Mouse (Mus musculus): ENCODE results near the gene Frs2. TPM values are rescaled to one million over a fixed set of nuclear protein-coding genes. Genes with fewer than 3 reads are reported as not detected.
A peak's percentile ranks its signal among the peaks of the same experiment; 100 is the strongest.

The Frs2 gene
- polyA plus RNA-seq, 1 experiment, result 13.2 TPM

DNA sequence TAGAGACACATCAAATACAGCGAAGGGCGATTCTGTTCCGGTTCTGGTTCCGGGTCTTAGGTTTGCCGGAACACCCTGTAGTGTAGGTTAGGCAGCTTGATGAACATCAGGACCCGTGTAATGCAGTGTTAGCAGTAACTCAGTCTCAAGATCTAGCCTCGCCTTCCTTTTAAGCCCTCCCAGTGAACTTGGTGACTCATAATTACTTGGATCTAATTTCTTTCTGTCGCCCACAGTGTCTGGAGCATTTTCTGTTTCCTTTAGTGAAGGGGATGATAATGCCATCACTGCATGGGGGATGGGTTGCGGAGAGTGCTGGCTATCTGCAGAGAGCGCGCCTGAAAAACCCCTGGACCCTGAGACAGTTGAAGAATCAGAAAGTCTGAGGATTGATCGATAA lies 26.3 kb upstream of the Frs2 start:
- Histone ChIP-seq H3K4me1 (ENCODE audit: control insufficient read depth, insufficient read depth, low read length) (no peaks in the 10 kb centered on the region), H3K27me3 (replicated peaks; ENCODE audit: control insufficient read depth, insufficient read depth, low read length) (no peaks in the 10 kb centered on the region), H3K4me3 (ENCODE audit: insufficient read depth, low read depth, low read length) (no peak overlapping the region), H3K27ac (ENCODE audit: insufficient read depth, low read depth, low read length) (no peak overlapping the region), H3K36me3 (ENCODE audit: control insufficient read depth, insufficient read depth, low read length) (no peaks in the 10 kb centered on the region)
- TF ChIP-seq CTCF (conservative IDR thresholded peaks at IDR 0.05; ENCODE audit: insufficient read depth, insufficient read length, low read depth, low read length), result no peak
- no peak for TF ChIP-seq POLR2A (IDR thresholded peaks at IDR 0.05; ENCODE audit: low read depth, low read length)
- DNase-seq, result no peak
- 77% methylated on average over 12 of the region's 12 CpGs for WGBS

DNA sequence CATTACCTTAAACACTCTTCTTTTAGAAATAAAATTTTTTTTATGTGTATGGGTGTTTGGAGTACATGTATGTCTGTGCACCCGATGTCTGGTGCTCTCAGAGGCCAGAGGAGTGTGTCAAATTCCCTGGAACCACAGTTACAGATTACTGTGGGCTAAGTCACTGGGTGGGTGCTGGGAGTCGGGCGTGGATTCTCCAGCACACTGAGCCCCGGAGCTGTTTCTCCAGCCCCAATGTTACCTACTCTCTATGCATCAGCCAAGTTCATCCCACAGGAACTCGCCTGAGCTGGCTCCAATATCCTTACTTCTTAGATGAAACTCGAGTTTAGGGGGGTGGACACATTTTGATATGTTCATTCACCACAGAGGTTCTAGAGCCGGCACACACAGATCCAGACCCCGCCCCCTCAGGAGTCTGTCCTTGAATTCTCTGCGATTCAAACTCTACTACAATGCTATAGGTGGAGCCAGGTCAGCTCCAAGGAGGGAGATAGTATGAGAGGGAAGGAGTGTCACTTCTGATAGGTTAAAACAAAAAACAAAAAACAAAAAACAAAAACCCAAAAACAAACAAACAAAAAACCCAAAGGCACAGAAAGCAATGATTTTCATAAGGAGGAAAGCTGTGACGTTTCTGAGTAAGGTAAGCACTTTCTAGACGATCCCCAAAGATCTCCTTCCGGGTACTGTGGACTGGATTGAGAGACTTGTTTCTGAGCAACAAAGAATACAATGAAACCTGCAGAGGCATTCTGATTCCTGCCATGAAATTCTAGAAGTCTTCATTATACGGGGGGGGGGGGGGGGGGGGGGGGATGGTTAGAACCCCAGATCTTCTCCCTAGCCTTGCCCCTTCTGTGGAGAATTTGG lies 25.5 kb upstream of the Frs2 start:
- Histone ChIP-seq H3K36me3 (ENCODE audit: control insufficient read depth, insufficient read depth, low read length) (no peaks in the 10 kb centered on the region), H3K27ac (ENCODE audit: insufficient read depth, low read depth, low read length) (no peak overlapping the region), H3K4me1 (ENCODE audit: control insufficient read depth, insufficient read depth, low read length) (no peaks in the 10 kb centered on the region), H3K4me3 (ENCODE audit: insufficient read depth, low read depth, low read length) (no peak overlapping the region), H3K27me3 (replicated peaks; ENCODE audit: control insufficient read depth, insufficient read depth, low read length) (no peaks in the 10 kb centered on the region)
- TF ChIP-seq POLR2A (IDR thresholded peaks at IDR 0.05; ENCODE audit: low read depth, low read length) (no peak), CTCF (conservative IDR thresholded peaks at IDR 0.05; ENCODE audit: insufficient read depth, insufficient read length, low read depth, low read length) (no peak)
- 45% methylated on average over 13 of the region's 13 CpGs for WGBS
- no peak for DNase-seq

DNA sequence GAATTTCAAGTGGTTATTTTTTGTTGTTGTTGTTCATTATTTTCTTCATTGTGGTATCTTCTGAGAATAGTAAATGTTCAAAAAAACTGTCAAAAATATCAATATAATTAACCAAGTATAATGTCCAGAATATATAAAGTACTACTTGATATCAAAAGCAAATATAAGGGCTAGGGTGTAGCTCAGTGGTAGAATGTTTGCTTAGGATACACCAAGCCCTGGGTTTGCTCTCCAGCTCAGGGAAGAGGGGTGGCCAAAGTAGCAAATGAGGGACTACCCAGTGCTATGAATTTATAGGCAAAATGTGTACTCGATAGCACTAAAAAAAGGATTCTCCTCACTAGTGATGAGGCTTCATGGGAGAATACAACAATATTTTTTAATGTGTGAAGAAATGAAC lies 24.8 kb upstream of the Frs2 start:
- Histone ChIP-seq H3K27me3 (replicated peaks; ENCODE audit: control insufficient read depth, insufficient read depth, low read length) (no peaks in the 10 kb centered on the region), H3K36me3 (ENCODE audit: control insufficient read depth, insufficient read depth, low read length) (no peaks in the 10 kb centered on the region), H3K27ac (ENCODE audit: insufficient read depth, low read depth, low read length) (no peak overlapping the region), H3K4me1 (ENCODE audit: control insufficient read depth, insufficient read depth, low read length) (no peaks in the 10 kb centered on the region), H3K4me3 (ENCODE audit: insufficient read depth, low read depth, low read length) (no peak overlapping the region)
- TF ChIP-seq CTCF (conservative IDR thresholded peaks at IDR 0.05; ENCODE audit: insufficient read depth, insufficient read length, low read depth, low read length) (no peak), POLR2A (IDR thresholded peaks at IDR 0.05; ENCODE audit: low read depth, low read length) (no peak)
- no peak for DNase-seq
- 95% methylated on average over 1 of the region's 1 CpGs for WGBS

DNA sequence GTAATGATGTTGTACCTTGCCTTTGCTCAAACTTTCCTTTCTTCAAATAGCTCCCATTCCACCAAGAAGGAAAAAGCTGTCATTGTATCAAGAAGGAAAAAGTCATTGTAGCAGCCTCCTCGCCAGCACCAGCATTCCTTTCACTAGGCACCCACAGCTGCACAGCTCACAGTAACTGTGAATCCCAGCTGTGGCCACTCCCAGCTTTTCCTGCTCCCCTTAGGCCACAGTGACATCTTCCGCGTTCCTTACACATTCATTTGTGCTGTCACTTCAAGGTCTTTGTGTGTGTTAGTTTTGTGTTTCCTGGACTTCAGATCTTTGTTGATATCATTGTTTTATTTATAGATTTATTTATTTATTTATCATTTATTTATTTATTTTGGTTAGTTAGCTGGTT lies 23.7 kb upstream of the Frs2 start:
- 47% methylated on average over 3 of the region's 3 CpGs for WGBS
- DNase-seq, result no peak
- Histone ChIP-seq H3K4me3 (ENCODE audit: insufficient read depth, low read depth, low read length) (no peak overlapping the region), H3K27ac (ENCODE audit: insufficient read depth, low read depth, low read length) (no peak overlapping the region), H3K4me1 (ENCODE audit: control insufficient read depth, insufficient read depth, low read length) (no peaks in the 10 kb centered on the region), H3K27me3 (replicated peaks; ENCODE audit: control insufficient read depth, insufficient read depth, low read length) (no peaks in the 10 kb centered on the region), H3K36me3 (ENCODE audit: control insufficient read depth, insufficient read depth, low read length) (no peaks in the 10 kb centered on the region)
- TF ChIP-seq CTCF (conservative IDR thresholded peaks at IDR 0.05; ENCODE audit: insufficient read depth, insufficient read length, low read depth, low read length), result no peak
- no peak for TF ChIP-seq POLR2A (IDR thresholded peaks at IDR 0.05; ENCODE audit: low read depth, low read length)

DNA sequence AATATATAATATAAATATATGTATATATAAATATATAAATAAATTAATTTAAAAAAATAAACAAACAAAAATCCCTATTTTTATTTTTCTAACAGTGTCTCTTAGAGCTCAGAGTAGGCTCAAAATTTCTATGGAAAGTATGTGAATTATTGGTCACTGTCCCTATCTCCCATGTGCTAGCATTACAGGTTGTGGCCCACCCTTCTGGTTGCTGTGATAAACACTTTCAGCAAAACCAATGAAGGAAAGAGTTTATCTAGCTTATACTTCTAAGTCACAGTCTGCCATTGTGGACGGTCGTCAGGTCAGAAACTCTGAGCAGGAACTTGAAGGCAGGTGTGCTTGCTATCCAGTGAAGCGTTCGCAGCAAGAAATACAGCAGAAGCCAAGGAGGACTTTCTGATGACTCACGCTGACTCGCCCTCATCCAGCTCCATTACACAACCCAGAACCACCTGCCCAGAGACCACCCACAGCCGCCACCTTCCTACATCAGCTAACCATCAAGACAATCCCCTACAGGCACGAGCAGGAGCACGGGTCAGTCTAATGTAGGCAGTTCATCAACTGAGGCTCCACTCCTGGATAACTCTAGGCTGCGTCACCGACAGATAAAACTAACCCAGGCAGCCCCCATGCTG lies 18.6 kb upstream of the Frs2 start:
- no peaks in the 10 kb centered on the region for H3K27me3 ChIP-seq (replicated peaks; ENCODE audit: control insufficient read depth, insufficient read depth, low read length)
- no peak overlapping the region for H3K4me3 ChIP-seq (ENCODE audit: insufficient read depth, low read depth, low read length)
- H3K27ac ChIP-seq (ENCODE audit: insufficient read depth, low read depth, low read length), result no peak overlapping the region
- DNase-seq, result no peak
- WGBS, result 80% methylated on average over 11 of the region's 11 CpGs
- TF ChIP-seq CTCF (conservative IDR thresholded peaks at IDR 0.05; ENCODE audit: insufficient read depth, insufficient read length, low read depth, low read length) (no peak), POLR2A (IDR thresholded peaks at IDR 0.05; ENCODE audit: low read depth, low read length) (no peak)
- H3K4me1 ChIP-seq (ENCODE audit: control insufficient read depth, insufficient read depth, low read length), result no peaks in the 10 kb centered on the region
- no peaks in the 10 kb centered on the region for H3K36me3 ChIP-seq (ENCODE audit: control insufficient read depth, insufficient read depth, low read length)

DNA sequence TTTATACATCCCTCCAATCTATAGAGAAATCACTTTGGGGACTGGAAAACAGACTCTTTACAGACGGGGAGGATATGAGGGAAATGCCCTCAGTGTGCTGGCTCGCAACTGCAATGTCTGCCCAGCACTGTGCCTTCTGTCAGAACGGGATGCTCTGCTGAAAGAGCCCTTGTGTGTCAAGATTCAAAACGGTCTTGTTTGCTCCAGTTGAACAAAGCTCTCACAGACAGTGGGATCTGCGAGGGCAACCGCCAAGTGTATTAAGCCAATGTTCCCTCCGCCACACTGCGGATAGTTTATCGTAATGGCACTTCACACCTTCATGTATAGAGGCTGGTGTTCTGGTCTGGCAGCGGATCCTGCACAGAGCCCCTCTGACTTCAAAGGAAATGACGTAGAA lies 14.3 kb upstream of the Frs2 start:
- Histone ChIP-seq H3K4me3 (ENCODE audit: insufficient read depth, low read depth, low read length) (no peak overlapping the region), H3K36me3 (ENCODE audit: control insufficient read depth, insufficient read depth, low read length) (no peaks in the 10 kb centered on the region), H3K27ac (ENCODE audit: insufficient read depth, low read depth, low read length) (no peak overlapping the region), H3K27me3 (replicated peaks; ENCODE audit: control insufficient read depth, insufficient read depth, low read length) (no peaks in the 10 kb centered on the region), H3K4me1 (ENCODE audit: control insufficient read depth, insufficient read depth, low read length) (no peaks in the 10 kb centered on the region)
- WGBS, result 70% methylated on average over 11 of the region's 11 CpGs
- DNase-seq, result no peak
- TF ChIP-seq POLR2A (IDR thresholded peaks at IDR 0.05; ENCODE audit: low read depth, low read length) (no peak), CTCF (conservative IDR thresholded peaks at IDR 0.05; ENCODE audit: insufficient read depth, insufficient read length, low read depth, low read length) (no peak)

DNA sequence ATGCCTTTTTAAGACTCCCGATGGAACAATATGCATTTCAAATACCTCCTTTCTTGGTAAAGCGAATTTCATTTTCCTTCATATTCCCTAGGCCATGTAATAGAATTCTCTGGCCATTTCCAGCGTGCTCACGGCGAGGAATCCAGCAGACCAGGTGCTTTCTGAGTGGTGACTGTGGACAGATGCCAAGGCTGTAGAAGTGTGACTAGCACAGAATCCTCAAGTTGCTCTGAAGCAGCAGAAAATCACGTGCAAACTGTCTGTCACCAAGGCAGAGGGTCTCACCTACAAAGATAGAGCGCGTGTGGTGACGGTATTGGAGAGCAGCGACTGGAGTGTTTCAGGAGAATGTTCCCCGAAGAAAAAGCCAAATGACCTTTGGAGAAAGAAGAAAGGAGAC lies 11.8 kb upstream of the Frs2 start:
- no peak overlapping the region for H3K4me3 ChIP-seq (ENCODE audit: insufficient read depth, low read depth, low read length)
- TF ChIP-seq POLR2A (IDR thresholded peaks at IDR 0.05; ENCODE audit: low read depth, low read length), result no peak
- TF ChIP-seq CTCF (conservative IDR thresholded peaks at IDR 0.05; ENCODE audit: insufficient read depth, insufficient read length, low read depth, low read length), result no peak
- WGBS, result 65% methylated on average over 11 of the region's 11 CpGs
- peak; percentile 15 for DNase-seq
- no peaks in the 10 kb centered on the region for H3K4me1 ChIP-seq (ENCODE audit: control insufficient read depth, insufficient read depth, low read length)
- no peaks in the 10 kb centered on the region for H3K27me3 ChIP-seq (replicated peaks; ENCODE audit: control insufficient read depth, insufficient read depth, low read length)
- no peak overlapping the region for H3K27ac ChIP-seq (ENCODE audit: insufficient read depth, low read depth, low read length)
- no peaks in the 10 kb centered on the region for H3K36me3 ChIP-seq (ENCODE audit: control insufficient read depth, insufficient read depth, low read length)

Measured in kidney, adult 2 months (tissue).